Mouse (Mus musculus) spleen, adult 2 months (tissue): ENCODE data around the gene Wdr1. TPM values are rescaled to one million over a fixed set of nuclear protein-coding genes. Genes with fewer than 3 reads are reported as not detected.

Experiments
- DNase-seq, 2 experiments: peaks; one replicate each; pipeline versions ENCODE4 v3.0.0 to v3.0.0-alpha.2; 2012 to 2021; ENCODE audit warnings: low spot score in 2 of 2, low read depth in 1 of 2
- H3K27ac ChIP-seq: fragments of 200-500 bp; 2 replicates; pipeline ENCODE4 v1.5.1; 2012; ENCODE audit warnings: low read length, inconsistent platforms; ENCODE audit not compliant: insufficient read depth
- H3K27me3 ChIP-seq: fragments of 200-500 bp; 2 replicates; pipeline ENCODE4 v1.6.1; 2012; ENCODE audit warnings: mild to moderate bottlenecking, moderate library complexity, low read length, inconsistent platforms; ENCODE audit not compliant: control insufficient read depth, insufficient read depth
- H3K36me3 ChIP-seq: fragments of 200-500 bp; 2 replicates; pipeline ENCODE4 v1.6.1; 2012; ENCODE audit warnings: mild to moderate bottlenecking, low read length, inconsistent platforms; ENCODE audit not compliant: control insufficient read depth, insufficient read depth
- H3K4me1 ChIP-seq: fragments of 200-500 bp; 2 replicates; pipeline ENCODE4 v1.6.1; 2011; ENCODE audit warnings: inconsistent platforms; ENCODE audit not compliant: control insufficient read depth, insufficient read depth, insufficient read length
- H3K4me3 ChIP-seq: fragments of 200-500 bp; 2 replicates; pipeline ENCODE4 v1.5.1; 2011; ENCODE audit warnings: mild to moderate bottlenecking, inconsistent platforms; ENCODE audit not compliant: insufficient read depth, insufficient read length; ENCODE audit errors: extremely low read depth
- CTCF ChIP-seq: fragments of 200-500 bp; IDR thresholded peaks from 2 replicates; pipeline ENCODE4 v1.5.1; 2011; ENCODE audit warnings: mild to moderate bottlenecking, inconsistent platforms; ENCODE audit not compliant: insufficient read depth, insufficient read length, insufficient replicate concordance; ENCODE audit errors: extremely low read depth
- POLR2A ChIP-seq: fragments of 200-500 bp; IDR thresholded peaks from 2 replicates; pipeline ENCODE4 v1.6.1; 2011; ENCODE audit warnings: low read depth, low read length, inconsistent platforms
- WGBS: fragments of 180-500 bp; shearing (Covaris S2); methylation state at CpG from one replicate; pipeline ENCODE4 v1.1.7; 2018; 5-methylcytosine and 5-hydroxymethylcytosine counted together
- polyA plus RNA-seq: library from polyadenylated mRNA; depleted of rRNA; stranded (reverse); fragments of >200 nt; gene quantifications from 2 replicates; pipeline ENCODE4 v1.2.3, GENCODE M21; 2012

Wdr1 gene
- polyA plus RNA-seq, 1 experiment: 172 TPM

GRCm38 (mm10) chr5:38547375-38547774, 15.6 kb downstream of the Wdr1 start:
- no peaks in the 10 kb centered on the region for H3K4me1 ChIP-seq
- no peak for TF ChIP-seq POLR2A
- TF ChIP-seq CTCF: no peak
- DNase-seq: no peak
- no peaks in the 10 kb centered on the region for H3K27me3 ChIP-seq
- 89% methylated on average over 6 of the region's 6 CpGs for WGBS
- H3K27ac ChIP-seq: no peak overlapping the region
- H3K36me3 ChIP-seq: peaks cover 71% of the 10 kb centered on the region
- no peak overlapping the region for H3K4me3 ChIP-seq

GRCm38 (mm10) chr5:38544423-38545415, 18.3 kb downstream of the Wdr1 start:
- DNase-seq: no peak
- TF ChIP-seq POLR2A (no peak), CTCF (no peak)
- H3K4me1 ChIP-seq: no peaks in the 10 kb centered on the region
- 80% methylated on average over 5 of the region's 5 CpGs for WGBS
- no peaks in the 10 kb centered on the region for H3K27me3 ChIP-seq
- peaks cover 76% of the 10 kb centered on the region for H3K36me3 ChIP-seq
- no peak overlapping the region for H3K27ac ChIP-seq
- H3K4me3 ChIP-seq: no peak overlapping the region

- no peak for TF ChIP-seq POLR2A
- no peak for TF ChIP-seq CTCF
- H3K4me1 ChIP-seq: no peaks in the 10 kb centered on the region
Observed at GRCm38 (mm10) chr5:38543496-38544217, 19.4 kb downstream of the Wdr1 start.

GRCm38 (mm10) chr5:38541728-38542127, 21.3 kb downstream of the Wdr1 start:
- H3K4me1 ChIP-seq: no peaks in the 10 kb centered on the region
- no peak for DNase-seq
- TF ChIP-seq POLR2A: no peak
- TF ChIP-seq CTCF: no peak
- no peak overlapping the region for H3K4me3 ChIP-seq
- no peaks in the 10 kb centered on the region for H3K27me3 ChIP-seq
- peaks cover 80% of the 10 kb centered on the region for H3K36me3 ChIP-seq
- H3K27ac ChIP-seq: no peak overlapping the region
- WGBS: 83% methylated on average over 3 of the region's 3 CpGs

More at GRCm38 (mm10) chr5:38543496-38544217, 19.4 kb downstream of the Wdr1 start:
- H3K36me3 ChIP-seq: peaks cover 80% of the 10 kb centered on the region
- no peaks in the 10 kb centered on the region for H3K27me3 ChIP-seq
- no peak overlapping the region for H3K4me3 ChIP-seq
- 95% methylated on average over 4 of the region's 4 CpGs for WGBS
- H3K27ac ChIP-seq: no peak overlapping the region
- no peak for DNase-seq

- no peaks in the 10 kb centered on the region for H3K4me1 ChIP-seq
- WGBS: 76% methylated on average over 1 of the region's 1 CpGs
- no peak overlapping the region for H3K4me3 ChIP-seq
- no peak for TF ChIP-seq CTCF
- no peak for TF ChIP-seq POLR2A
- peaks cover 83% of the 10 kb centered on the region for H3K36me3 ChIP-seq
- no peak overlapping the region for H3K27ac ChIP-seq
- no peaks in the 10 kb centered on the region for H3K27me3 ChIP-seq
- DNase-seq: no peak
Observed at GRCm38 (mm10) chr5:38540898-38541297, 22.1 kb downstream of the Wdr1 start.

GRCm38 (mm10) chr5:38538508-38538907, 24.5 kb downstream of the Wdr1 start:
- H3K4me1 ChIP-seq: no peaks in the 10 kb centered on the region
- TF ChIP-seq CTCF (no peak), POLR2A (no peak)
- DNase-seq: no peak
- H3K27ac ChIP-seq: no peak overlapping the region
- H3K4me3 ChIP-seq: no peak overlapping the region
- H3K27me3 ChIP-seq: no peaks in the 10 kb centered on the region
- peaks cover 81% of the 10 kb centered on the region for H3K36me3 ChIP-seq
- whole genome bisulfite sequencing: 91% methylated on average over 8 of the region's 8 CpGs

- TF ChIP-seq CTCF (no peak), POLR2A (no peak)
- H3K4me1 ChIP-seq: no peaks in the 10 kb centered on the region
- no peak for DNase-seq
- peaks cover 79% of the 10 kb centered on the region for H3K36me3 ChIP-seq
- WGBS: 86% methylated on average over 4 of the region's 4 CpGs
- no peak overlapping the region for H3K4me3 ChIP-seq
- no peak overlapping the region for H3K27ac ChIP-seq
- no peaks in the 10 kb centered on the region for H3K27me3 ChIP-seq
Observed at GRCm38 (mm10) chr5:38537845-38538244, 25.2 kb downstream of the Wdr1 start.
